Mouse (Mus musculus) cerebellum, adult 2 months (tissue): ENCODE measurements around the gene Prkd3.

Source experiments
- CTCF ChIP-seq: fragments of 200-500 bp; IDR thresholded peaks from 2 replicates; pipeline ENCODE4 v1.5.1; 2011; ENCODE audit warnings: low read depth, mild to moderate bottlenecking, control low read depth, low read length, moderate library complexity, borderline replicate concordance; ENCODE audit not compliant: insufficient read depth
- POLR2A ChIP-seq: fragments of 200-500 bp; IDR thresholded peaks from 2 replicates; pipeline ENCODE4 v1.6.1; 2011; ENCODE audit warnings: low read length, control low read depth, borderline replicate concordance; ENCODE audit not compliant: insufficient read depth

- TF ChIP-seq POLR2A: no peak
- no peak for TF ChIP-seq CTCF
These were observed 78.0 kb downstream of the Prkd3 start for GRCm38 (mm10) chr17:78942579-78942978.
